Mouse (Mus musculus) ZHBTc4 (cell line): ENCODE measurements around the gene Stk39.
"Not testable (repeated sequence)": the region's sequence is repeated elsewhere in the genome, so short reads cannot be mapped to it uniquely, and the experiment has no call there.

Experiments
- DNase-seq: peaks from one replicate; pipeline ENCODE4 v3.0.0-alpha.2; 2011; ENCODE audit warnings: low read depth, low spot score

The Stk39 gene

GRCm38 (mm10) chr2:68239415-68239814, 232.7 kb downstream of the Stk39 start:
- not testable (repeated sequence) for DNase-seq

- DNase-seq: no peak
Measured at GRCm38 (mm10) chr2:68232929-68233328, 239.1 kb downstream of the Stk39 start.

- DNase-seq: no peak
Measured at GRCm38 (mm10) chr2:68229872-68230271, 242.2 kb downstream of the Stk39 start.

DNA sequence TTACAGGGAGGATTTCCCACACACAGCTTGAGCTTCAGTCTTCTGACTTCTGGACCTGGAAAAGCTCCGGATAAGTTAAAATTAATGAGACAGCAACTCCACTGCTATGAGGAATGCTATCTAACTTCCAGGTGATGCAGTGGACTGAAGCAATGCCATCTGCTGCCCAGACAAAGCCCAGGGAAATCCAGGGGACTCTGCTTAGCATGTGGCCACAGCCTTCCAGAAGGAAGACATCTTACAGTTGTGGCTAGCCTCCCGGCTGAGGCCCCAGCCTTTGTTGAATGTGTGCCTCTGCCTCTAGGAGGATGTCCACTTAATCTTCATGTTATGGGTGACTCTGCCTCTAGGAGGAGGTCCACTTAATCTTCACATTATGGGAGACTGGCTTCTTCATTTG, 243.0 kb downstream of the Stk39 start:
- DNase-seq: no peak

- DNase-seq: no peak
Measured at GRCm38 (mm10) chr2:68222227-68222873, 249.7 kb downstream of the Stk39 start.

DNA sequence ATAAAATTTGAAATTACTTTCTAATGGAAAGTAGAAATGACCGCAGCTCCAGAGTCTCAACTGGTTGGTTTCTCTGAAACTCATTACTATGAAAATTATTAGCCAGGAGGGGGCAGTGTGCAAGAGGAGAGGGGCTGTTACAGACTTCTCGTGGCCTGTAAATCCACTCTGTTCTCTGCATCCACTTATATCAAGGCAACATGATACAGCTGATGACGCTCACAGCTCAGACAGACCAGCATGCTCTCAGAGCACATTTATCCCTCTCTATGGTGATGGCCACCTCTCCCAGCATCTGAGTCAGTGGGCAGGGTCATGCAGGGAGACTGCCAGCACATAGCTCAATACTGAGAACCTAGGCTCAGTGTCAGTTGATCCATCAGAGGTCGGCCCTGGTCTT, 250.8 kb downstream of the Stk39 start:
- DNase-seq: peak; percentile 38

DNA sequence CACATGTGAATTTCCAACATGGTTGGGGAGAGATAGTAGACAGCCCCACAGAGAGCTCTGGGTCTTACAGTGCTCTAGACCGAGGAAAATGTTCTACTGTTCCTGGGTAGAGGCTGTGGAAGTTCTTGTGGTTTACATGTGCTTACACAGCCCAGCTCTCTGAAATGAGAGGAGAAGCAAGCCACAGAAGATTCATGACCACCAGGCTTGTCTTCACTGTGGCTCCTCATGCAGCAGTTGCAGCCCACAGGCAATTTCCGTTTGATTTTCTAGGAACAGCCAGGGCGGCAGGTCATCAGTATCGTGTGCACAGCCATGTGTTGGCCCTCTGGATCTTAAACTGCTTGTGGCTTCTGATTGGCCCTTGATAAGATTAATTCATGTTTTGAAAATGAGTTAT, 252.2 kb downstream of the Stk39 start:
- DNase-seq: no peak

DNA sequence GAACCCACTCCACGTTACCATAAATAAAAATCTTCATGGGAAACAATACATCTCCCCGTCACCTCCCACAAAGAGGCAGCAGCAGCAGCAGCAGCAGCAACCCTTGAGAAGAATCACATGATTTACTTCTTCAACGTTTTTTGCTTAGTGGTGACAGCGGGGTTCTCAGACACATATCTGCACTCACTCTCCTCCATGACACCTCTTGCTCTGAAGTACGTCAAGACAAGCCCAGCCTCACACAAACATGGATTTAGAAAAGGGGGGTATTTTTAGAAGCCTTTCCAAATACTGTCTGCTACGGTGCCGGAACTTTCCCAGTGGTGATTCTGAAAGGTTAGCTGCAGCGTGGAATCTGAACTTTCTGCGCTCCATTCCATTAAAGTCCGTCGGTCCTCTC, 256.9 kb downstream of the Stk39 start:
- no peak for DNase-seq

GRCm38 (mm10) chr2:68214400-68214799, 257.7 kb downstream of the Stk39 start:
- DNase-seq: no peak

DNA sequence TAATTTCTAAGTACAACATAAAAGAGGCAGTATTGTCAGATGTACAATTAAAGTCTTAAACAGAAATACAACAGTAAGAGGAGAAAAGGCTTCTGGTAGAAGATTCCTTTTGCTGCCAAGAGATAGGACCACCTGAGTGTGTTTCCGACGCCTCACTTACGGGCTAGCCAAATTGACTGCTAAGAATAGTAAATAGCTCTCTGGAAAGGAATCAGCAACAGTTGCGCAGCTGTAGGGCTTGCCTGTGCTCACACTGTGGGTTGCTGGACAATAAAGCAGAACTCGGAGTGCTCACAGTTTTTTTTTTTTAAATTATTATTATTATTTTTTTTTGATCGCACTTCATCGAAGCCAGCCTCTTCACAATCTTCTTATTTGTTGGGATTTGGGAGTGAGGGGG, 260.6 kb downstream of the Stk39 start:
- no peak for DNase-seq

DNA sequence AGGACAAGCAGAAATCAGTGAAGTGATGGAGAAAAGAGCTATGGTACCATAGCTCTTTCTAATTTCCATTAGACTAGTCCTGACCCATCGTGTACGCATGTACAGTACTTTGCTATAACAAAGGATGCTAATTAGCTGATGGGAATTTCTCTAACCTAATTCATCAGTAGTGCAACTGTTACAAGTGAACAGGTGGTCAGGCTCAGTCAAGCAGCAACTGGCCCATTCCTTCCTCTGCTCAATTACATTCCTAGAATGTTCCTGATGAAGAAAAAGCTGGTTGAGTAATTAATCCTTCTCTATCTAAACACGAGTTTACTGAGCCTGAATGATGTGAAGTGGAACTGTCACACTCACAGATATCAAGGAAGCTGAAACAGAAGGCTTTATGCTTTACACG, 275.8 kb downstream of the Stk39 start:
- peak; percentile 3 for DNase-seq

DNA sequence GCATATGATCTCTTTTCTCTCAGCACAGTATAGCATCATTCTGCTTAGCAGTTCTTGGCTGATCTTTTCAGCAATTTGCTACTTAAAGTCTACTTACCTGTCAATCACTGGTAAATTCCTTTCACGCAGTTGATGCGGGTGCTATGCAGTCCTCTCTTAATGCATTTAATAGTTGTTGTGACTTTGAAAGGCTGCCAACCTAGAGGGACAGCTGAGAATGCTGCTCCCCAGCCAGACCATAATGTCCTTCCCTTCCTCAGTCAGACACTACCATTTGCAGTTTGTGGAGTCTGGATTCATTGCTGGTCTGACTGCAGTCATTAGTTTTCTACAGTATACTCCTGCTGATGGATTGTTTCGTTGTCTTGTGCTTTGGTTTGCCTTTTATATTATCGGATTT, 277.6 kb downstream of the Stk39 start:
- no peak for DNase-seq

- no peak for DNase-seq
Measured at GRCm38 (mm10) chr2:68193465-68193837, 278.6 kb downstream of the Stk39 start.

GRCm38 (mm10) chr2:68192605-68193464, 279.2 kb downstream of the Stk39 start:
- DNase-seq: no peak

DNA sequence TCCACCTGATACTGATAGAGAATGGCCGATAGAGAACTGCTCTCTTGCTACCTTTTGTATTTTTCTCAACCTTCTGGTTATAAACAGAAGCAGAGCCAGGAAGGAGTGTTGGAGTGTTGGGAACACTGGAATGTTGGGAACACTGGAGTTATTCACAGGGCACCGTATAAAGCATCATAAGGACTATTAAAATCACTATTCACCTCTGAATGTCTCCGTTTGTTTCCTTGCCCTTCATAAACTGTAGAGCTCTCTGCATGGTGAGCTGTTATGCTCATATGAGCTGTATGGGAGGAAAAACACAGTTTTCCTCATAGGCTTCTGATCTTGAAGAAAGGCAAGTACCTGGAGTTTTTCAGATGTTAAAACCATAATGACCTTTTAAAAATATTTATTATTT, 295.6 kb downstream of the Stk39 start:
- no peak for DNase-seq

DNA sequence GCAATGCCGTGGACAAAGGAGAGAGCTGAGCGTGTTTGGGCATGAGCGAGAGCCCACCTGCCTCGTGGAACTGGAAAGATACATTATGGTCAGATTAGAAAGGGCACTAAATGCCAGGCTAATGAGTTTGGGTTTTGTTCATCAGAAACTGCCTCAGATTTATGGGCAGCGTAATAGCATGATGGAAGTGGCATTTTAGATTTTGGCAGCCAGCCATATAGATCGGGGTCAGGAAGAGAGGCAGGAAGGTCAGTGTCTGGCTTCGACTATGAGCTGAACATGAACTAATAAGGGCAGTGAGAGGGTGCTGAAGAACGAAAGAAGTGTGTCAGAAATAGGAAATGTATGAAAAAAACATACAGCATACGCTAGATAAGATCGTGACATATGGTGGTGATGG, 300.8 kb downstream of the Stk39 start:
- DNase-seq: no peak

DNA sequence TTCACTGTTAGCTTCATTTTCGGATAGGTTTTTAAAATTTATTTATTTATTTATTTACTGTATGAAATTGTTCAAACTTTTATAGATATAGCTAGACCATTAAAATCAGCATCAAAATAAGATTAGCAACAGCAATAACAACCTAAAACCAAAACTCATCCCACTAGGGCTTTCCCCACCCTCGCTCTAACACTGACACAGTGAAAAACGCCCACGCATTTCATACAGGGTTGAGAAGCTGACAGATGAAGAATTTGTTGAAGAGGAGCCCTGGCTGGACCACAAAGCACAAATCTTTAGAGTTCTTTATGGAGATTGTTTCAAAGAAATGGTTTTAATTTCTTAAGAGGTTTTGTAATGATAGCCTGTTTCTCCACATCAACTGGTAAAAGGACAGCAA, 310.1 kb downstream of the Stk39 start:
- no peak for DNase-seq

DNA sequence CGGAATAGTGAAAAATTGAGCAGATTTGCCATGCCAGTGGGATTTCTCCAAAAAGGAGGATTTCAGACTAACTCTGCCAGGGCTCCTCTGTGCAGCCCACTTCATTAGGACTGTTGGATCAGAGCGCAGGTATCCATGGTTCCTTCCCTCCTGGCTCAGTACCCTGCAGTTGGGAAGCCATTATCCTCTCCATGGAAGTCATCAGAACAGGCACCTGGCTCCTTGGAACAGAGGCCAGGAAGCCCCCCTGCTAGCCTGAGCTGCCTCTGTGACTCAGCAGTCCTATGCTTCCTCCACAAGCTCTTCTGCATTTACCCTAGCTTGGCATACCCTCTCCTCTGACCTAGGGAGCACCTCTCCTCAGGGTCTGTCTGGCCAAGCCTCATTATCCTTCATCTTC, 311.5 kb downstream of the Stk39 start:
- DNase-seq: no peak
